Mouse (Mus musculus): Measurements from ENCODE around the gene Lhpp. TPM values are rescaled to one million over a fixed set of nuclear protein-coding genes. Genes with fewer than 3 reads are reported as not detected.

Gene Lhpp
- total RNA-seq, 1 experiment from 2014 or later, result 11.6 TPM

Other genes starting within 250 kb of the Lhpp start
- gene Oat, start 34.2 kb upstream of the Lhpp start, total RNA-seq (2017), result 115 and 117 TPM in 2 replicates
- under 0.01 TPM in 1 of 2 replicates, not detected in the other for gene Nkx1-2, start 11.0 kb upstream of the Lhpp start, total RNA-seq (2017)
- gene Fam53b, start 203.2 kb downstream of the Lhpp start, total RNA-seq (2017), result 10.6 and 19.9 TPM in 2 replicates
- gene Eef1akmt2, start 242.0 kb downstream of the Lhpp start, total RNA-seq (2017), result 56.3 and 77.1 TPM in 2 replicates
- gene Abraxas2, start 248.6 kb downstream of the Lhpp start, total RNA-seq (2017), result 37.6 and 41.9 TPM in 2 replicates

All from common myeloid progenitor, adult 5-6 weeks (primary cell).